Mouse (Mus musculus) embryo, embryonic 10.5 days (tissue): ENCODE data around the gene Reln.

Experiments used
- DNase-seq: peaks from one replicate; pipeline ENCODE4 v3.0.0-alpha.2; 2015; ENCODE audit warnings: low spot score

Reln gene

DNA sequence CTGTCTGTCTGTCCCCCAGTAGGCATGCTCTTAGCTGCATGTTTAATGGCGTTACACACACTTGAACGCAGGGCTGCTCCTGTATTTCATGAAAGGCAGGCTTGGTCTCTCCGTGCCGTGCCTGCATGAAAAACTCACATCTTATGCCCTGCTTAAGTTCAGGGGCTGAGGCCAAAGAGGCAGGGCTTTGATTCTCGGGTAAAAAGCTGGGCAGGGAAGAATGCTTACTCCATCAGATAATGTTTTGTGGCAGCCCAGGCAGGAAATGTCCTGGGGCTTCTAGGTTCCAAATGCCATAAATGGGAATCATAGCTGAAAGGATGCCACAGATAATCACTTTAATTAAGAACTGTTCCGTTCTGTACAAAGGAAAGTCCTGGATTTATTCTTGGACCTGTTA, 226.0 kb downstream of the Reln start:
- no peak for DNase-seq

DNA sequence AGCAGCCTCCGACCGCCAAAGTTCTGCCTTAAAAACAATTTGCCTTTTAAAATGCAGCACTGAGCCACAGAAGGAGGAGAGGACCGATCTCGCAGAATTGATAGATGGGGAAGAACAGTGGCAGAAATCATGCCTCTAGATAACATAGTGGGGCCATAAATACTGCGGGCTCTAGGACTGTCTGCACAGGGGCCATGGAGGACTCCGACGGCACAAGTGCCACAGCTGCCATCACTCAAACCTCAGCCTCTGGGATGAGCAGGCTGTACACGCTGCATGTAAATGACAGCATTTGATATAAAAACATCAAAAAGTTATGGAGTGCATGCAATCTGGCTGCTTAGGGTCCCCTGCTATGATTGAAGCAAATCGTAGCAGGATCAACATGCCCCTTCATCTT, 227.6 kb downstream of the Reln start:
- DNase-seq, result no peak

DNA sequence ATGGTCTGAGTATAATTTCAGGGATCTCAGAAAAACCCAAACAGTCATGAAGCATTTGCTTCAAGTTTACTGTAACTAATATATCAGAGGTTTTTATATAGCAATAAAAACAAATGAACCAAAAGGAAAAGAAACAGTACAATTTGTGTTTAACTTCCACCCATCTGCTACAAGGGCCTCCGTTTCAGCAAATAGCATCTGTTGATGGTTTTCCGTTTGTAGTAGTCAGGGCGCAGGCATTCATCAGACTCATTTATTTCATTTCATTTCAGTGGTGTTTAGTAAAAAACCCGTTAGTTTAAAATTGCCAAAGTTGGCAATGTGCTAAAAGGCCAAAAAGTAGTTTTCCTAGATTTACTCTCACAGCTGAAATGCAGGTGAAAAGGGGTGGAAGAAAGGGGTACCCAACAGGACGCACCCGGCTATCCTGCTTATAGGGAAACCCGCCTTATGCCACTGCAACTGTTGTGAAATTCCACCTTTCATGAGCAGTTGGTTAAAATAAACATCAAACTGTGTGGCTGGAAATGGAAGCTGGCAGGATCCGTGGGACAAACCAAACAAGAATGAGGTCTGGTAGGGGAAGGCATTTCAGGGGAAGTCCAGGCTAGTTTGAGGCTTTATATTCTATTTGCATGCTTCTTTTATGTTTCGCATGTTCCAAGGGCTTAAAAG, 237.6 kb downstream of the Reln start:
- no peak for DNase-seq

DNA sequence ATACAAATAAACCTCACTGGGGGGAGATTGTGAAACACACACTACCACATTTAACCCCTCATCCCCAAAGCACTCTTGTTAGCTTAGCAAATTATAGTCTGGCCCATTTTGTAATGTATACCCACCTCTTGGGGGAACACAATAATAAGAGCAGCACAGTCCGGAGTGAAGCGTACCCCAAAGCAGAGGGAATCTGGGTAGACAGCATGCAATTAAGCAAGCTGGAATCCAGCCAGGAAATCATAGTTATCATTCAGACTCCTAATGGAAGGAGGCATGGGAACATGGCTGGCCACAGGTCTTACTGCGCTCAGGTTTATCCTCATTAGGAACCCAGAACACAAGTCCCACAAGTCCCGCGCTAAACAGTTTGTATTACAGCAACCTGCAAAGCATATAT, 249.5 kb downstream of the Reln start:
- no peak for DNase-seq

DNA sequence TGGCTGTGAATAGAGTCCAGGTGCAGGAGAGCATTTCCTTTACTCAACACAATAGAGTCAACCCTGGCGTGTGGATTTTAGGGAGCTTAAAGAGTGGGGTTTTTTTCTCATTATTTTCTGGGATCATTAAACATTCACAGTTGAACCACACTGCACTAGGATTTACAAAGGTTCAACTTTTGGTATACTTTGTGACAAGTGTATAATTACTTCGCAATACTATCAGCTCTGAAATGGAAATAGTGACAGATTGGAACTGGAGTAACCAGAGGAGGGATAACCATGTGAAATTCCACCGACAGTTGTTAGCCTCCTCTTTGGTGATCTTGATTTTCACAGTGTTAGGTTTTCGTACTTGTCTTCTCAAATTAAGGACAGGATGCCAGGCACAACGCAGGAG, 250.5 kb downstream of the Reln start:
- DNase-seq, result no peak

DNA sequence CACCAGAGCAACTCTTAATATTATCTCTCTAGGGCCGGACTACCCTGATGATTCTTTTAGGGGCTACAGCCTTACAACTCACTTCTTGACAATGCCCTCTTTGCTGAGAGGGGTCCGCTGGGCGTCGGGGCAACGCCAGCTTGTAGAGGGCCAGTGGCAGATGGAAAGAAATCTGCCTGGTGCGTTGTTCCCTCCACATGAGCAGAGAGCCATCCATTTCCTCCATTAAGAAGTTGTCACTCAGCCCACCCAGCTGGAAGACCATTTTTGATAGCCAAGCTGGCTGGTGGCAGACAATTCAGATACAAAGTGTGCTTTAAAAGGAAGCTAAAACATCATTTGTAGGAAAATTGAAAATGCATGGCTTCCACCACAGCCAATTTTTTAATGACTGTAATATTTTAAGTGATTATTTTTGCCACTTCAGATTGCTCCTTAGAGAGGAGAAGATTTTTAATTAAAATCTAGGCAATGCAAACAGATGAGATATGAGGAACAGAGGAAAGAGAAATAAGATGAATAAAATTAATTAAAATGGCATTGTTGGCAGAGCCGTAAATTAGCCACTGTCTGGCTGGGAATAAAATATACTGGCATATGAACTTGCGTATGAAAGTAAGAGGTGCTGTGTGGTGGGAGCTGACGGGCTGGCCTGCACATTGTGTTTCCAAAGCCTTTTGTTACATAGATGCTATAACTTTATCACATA, 251.2 kb downstream of the Reln start:
- DNase-seq, result peak; percentile 17

DNA sequence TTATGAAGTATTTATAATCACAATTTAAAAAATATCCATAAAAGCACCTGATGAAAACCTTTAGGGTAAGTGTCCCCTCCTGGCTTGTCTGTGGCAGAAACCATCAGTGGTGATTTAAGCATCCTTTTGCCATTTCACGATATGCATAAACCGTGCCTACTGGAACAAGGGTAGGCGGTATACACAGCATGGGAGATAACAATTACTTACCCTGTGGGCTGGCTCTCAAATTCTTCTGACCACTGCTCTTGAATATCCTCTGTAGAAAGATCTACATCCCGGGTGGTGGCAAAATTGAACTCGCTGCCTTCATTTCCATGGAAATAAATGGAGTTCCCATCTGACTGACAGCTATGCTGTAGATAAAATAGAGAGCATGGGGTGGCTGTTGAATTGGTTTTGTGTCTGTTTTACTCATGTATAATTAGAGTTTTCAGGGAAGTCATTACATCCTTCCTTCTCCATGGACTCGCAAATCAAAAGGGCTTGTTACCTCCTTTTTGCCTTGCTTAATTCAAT, 264.0 kb downstream of the Reln start:
- no peak for DNase-seq

DNA sequence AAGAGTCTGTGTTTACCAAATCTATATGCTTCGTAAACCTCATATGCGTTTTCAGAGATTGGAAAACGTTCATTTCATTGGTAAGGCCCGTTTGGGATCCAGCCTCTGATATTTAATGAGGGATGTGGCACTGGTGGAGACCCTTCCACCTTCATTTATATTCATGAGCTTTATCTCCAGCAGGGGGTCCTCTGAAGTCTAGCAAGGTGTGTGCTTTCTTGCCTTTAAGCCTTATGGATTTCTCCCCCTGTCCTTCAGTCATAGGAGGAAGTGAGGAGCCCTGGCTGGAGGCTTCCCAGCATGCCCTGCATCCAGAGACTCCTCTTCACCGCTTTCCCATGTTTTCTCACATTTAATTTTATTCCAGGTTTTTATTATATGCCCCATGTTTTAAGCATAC, 269.5 kb downstream of the Reln start:
- DNase-seq, result no peak

DNA sequence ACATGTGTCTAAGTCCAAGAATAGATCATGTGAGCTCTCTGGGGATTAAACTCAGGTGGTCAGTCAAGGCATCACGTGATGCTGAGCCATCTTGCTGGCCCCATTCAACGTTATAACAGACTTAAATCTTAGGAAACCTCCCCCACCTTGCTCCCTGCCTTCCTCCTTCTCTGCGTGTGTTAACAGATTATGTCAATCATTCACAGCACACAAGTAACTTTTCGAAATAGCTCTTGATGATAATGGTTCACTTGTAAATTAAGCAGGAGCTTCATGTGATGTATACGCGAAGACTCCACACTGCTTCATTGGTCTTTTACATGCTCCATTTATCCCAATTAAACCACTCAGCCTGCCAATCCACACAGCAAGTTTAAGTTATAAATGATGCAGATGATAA, 271.9 kb downstream of the Reln start:
- no peak for DNase-seq

DNA sequence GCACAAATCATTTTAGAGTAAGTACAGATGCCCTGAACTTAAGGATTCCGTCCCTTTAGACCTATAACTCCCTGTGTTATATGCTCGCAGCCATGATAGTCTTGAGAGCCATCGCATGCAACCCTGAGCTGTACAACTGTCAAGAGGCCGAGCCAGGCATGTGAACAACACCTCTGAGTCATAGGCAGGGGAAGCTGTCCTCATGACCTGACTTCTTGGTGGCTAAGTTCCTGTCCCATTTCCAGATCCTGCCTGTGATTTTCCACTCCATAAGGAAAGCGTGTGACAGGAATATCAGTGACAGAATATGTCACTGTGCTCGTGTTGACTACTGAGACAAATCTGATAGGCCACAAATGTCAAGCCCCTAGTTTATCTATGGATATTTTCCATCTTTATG, 285.3 kb downstream of the Reln start:
- DNase-seq, result no peak

DNA sequence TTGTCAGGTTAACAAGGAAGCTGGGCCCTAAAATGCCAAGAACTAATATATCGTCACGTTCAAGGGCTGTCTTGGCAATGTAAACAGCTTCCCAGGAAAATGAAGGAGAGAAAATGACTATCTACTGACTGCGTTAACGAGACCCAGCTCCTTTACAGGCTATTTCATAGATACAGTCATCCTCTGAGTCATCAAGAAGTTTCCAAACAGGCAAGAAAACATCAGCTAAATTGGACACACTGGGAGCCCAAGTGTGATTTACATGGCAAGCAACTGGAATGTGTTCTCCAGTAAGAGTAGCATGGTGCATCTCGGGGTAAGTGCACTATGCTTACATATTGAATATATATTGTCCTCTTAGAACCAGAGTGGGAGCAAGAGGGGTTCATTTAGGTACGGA, 302.7 kb downstream of the Reln start:
- no peak for DNase-seq

DNA sequence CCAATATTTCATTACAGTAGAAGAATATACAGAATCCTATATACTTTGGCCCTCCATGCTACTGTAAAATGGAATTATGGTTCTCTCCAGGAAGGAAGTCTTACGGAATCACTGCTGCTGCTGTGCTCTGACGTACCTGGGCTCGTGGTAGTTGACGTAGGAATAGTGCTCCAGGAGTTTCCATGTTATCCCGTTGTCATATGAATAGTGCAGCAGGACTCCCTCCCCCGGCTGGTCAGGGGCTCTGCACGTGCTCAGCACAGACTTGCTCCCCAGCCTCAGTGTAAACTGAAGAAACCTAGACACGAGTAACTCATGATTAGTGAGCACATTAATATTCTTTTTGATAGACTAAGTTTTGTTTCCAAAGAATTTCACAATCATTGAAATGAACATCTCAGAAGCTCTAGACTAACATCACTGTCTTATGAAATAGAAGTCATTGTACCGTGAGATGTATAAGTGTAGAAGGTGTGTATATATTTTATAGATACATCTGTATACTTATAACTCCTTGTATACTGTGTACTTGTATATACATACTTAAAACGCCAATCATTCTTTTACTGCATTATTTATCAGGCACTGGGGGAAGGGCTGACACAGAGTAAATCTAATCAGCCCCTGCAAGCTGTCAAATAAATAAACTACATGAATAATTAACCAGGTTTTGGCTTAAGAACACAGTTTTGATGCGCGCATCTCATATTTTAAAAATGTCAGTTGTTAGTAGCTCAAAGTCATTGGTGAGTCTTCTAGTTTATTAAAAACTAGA, 304.9 kb downstream of the Reln start:
- no peak for DNase-seq

DNA sequence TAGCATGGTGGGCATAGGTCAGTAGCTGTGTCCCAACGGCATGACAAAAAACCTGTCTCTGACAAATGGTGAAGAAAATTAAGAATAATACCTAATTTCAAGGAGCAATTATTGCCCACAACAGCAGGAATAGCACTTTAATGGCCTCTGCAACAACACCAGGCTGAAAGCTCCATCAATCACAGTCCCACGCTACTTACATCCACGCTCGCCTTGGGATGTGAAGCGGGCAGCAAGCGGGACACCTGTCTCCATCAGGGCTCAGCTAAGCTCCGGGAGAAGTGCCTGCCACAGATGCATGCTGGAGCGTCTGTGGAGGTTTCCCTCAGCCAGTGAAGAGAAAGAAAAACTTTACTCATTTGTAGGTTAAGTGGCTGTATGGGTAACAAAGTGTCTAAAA, 309.3 kb downstream of the Reln start:
- DNase-seq, result peak; percentile 17

DNA sequence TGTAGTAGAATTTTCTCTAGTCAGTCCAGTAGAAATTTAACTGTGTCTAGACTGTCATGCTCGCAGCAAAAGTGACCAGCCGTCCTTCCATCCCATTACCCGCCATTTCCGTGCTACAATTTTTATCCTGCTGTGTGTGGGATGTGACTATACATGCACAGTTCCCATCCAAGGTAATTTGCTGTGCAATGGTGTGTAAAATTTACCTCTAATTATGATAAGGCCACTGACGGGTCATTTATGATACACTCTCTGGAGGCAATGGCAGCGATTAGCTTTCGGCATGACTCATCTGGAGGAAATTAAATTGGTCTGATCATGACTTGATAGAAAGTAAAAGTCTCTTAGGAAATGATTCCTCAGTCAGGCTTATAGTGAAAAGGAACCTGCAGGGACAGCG, 311.5 kb downstream of the Reln start:
- DNase-seq, result no peak

DNA sequence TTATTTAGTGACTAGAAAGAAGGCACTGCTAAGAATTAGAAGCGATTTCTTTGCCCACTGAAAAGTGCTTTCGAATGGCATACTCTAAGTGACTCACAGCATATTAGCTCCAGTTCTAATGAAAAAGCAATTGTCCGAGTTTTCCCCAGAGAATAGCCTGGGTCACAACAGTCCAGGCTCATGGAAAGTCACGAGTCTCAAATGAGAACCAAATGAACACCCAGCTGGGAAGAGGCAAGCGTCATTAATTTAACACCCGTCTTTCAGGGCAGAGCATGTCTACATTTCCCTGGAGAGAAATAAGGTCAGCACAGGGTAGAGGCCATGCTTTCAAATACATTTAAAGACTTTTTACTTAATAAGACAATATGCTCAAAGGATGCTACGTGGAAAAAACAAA, 312.8 kb downstream of the Reln start:
- DNase-seq, result peak; percentile 80

DNA sequence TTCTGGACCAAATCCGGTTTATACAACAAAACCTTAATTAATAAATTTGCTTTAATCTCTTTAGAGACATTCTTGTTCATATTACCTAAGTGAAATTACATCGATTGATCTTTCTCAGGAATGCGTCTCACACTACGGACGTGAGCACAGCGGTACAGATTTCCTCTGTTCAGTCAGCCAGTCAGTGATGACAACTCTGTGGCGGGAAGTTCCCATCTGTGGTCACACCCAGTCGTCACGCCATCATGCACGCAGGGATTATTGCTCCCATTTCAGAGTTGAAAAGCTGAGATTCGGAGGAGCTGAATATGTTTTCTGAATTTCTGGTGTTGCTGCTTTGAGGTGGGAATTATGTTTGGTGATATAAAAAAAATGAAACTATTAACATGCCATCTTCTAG, 316.1 kb downstream of the Reln start:
- no peak for DNase-seq

DNA sequence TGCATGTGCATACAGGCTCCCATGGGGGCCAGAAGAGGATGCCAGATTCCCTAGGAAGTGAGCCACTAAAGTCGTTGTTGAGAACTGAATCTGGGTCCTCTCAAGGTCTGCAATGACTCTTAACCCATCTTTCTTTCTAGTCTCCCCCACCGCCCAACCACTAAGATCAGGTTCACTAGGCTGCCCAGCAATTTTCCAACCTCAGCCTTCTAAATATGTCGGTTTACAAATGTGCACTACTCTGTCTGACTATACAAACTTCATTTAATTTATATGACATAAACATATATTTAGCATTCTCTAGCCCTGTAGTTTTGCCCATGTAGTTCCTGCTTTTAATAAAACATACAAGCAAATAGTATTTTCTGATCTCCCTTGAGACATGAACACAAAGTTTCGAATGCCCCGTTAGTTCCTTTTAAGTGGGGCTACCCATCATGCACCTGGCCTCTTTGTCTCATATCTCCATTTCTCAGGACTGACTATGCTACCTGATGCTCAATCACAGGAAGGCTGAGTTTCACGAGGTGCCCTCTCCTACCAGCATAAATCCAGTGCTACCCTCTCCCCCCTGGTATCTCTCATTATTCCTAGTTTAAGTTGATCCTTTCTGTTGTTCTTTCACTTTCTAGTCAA, 317.1 kb downstream of the Reln start:
- no peak for DNase-seq

DNA sequence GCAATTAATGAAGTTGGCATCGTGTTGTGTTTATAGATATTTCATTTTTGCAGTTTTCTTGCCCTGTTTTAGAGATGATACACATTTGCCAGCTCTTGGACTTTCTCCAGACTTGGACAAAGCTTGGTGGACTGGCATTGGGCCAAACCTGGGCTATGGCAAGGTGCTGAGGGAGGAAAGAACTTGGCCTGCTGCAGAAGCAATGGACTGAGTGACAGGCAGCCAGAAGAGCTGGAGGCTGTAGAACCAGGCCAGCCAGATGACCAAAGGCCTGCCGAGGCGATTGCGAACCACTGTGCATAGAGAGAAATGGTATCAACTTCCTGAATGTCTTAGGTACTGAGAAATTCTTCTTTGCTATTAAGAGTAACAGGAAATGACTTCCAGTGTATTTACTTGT, 318.8 kb downstream of the Reln start:
- no peak for DNase-seq

DNA sequence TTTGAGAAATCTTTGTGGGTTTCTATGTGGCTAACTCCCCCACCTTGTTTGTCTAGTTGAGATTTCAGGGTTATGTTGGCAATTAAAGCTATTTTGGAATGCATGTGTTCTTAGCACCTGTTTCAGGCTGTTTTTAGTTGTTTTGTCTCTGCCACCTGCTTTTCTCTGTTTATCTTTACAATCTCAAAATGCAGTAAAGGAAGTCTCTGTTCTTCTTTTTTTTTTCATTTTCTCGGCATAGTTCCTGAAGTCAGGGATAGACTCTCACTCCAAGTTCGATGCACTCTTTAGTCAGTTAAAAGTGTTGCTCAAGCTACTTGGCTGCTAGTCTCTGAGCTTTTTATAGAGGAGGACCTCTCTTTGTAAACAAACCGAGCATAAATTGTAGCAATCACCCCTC, 320.4 kb downstream of the Reln start:
- DNase-seq, result no peak

DNA sequence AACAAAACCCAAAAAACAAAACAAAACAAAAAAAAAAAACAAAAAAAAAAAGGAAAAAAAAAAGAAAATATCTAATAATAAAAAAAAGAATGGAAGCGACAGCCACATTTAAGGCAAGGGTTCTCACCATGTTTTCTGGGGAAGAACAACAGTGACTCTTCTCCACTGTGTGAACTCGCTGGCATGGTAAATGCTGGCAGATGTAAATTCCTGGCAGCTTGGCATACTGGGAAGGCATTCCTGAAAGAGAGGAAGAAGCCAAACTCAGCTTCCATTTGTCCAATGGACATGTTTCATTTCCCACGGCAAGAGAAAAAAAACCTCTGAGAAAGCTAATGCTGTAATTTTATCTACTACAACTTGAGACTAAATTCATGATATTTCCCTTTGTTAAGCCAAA, 326.6 kb downstream of the Reln start:
- no peak for DNase-seq

DNA sequence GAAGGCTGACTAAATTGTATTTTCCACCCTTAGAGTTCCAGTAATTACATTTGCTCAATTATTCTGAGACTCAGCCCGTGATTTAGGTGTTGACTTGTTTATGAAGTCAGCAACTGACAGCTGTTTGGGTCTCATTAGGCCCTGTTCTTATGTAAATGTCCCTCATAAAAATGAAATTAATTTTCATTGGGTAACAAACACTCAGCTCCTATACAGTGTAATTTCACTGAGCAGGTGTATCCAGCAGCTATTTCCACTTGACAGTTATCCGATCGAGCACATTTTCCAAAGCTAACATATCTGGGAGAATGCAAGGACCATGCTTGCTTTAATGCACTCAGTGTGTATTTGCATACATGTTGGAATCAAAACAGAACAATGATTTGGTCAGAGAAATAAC, 330.0 kb downstream of the Reln start:
- DNase-seq, result no peak

DNA sequence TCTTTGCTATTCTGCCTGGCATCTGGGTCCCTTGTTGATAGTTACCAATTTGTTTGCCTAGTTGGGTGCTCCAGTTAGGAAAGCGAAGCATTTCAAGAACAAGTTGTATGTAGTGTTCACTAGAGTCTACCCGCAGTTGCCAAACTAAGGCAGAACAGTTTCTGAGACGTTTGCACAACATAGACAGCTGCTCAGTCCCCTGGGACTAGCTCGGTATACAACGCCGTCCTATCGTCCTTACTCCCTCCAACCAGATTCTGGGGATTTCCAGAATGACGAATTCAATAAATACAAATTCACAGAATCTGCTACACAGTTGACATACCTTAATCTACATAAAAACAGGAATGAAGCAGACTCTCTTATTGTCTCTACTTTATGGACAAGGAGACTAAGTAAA, 335.4 kb downstream of the Reln start:
- no peak for DNase-seq
